Mouse (Mus musculus) kidney, embryonic 16.5 days (tissue): ENCODE measurements at regions not wholly inside any gene's neighbourhood (a gene's known extent, or its start where the extent isn't known, plus 50 kb on each side); places are given as distances from the start of the nearest gene placed in this dataset.

Experiments used
- ATAC-seq: fragments of 200-750 bp; cut with Nextera tagmentation; 2 replicates; pipeline ENCODE4 v1.8.0; 2017; ENCODE audit warnings: moderate TSS enrichment; ENCODE audit not compliant: low FRiP score, low TSS enrichment
- H3K27ac ChIP-seq: fragments of 300-500 bp; sonication (generic); 2 replicates; pipeline ENCODE4 v1.5.1; 2014; ENCODE audit warnings: low read length
- H3K27me3 ChIP-seq: fragments of 300-500 bp; sonication (generic); 2 replicates; pipeline ENCODE4 v1.6.1; 2014; ENCODE audit warnings: low read length, control low read depth, mixed read lengths; ENCODE audit not compliant: insufficient read depth
- H3K36me3 ChIP-seq: fragments of 300-500 bp; sonication (generic); 2 replicates; pipeline ENCODE4 v1.6.1; 2014; ENCODE audit warnings: low read length, control low read depth, mixed read lengths; ENCODE audit not compliant: insufficient read depth
- H3K4me1 ChIP-seq: fragments of 300-500 bp; sonication (generic); 2 replicates; pipeline ENCODE4 v1.6.1; 2014; ENCODE audit warnings: low read length, control low read depth, mixed read lengths; ENCODE audit not compliant: insufficient read depth
- H3K4me2 ChIP-seq: fragments of 300-500 bp; sonication (generic); replicated peaks from 2 replicates; pipeline ENCODE4 v1.6.1; 2014; ENCODE audit warnings: low read depth, low read length
- H3K4me3 ChIP-seq: fragments of 300-500 bp; sonication (generic); 2 replicates; pipeline ENCODE4 v1.5.1; 2014; ENCODE audit warnings: mild to moderate bottlenecking, low read length
- H3K9ac ChIP-seq: fragments of 300-500 bp; sonication (generic); replicated peaks from 2 replicates; pipeline ENCODE4 v1.6.1; 2014; ENCODE audit warnings: low read length
- H3K9me3 ChIP-seq: fragments of 300-500 bp; sonication (generic); 2 replicates; pipeline ENCODE4 v1.6.1; 2016; ENCODE audit warnings: low read length, control low read depth
- WGBS: fragments of 180-500 bp; shearing (Covaris S2); extraction: QIAGEN DNeasy Blood & Tissue Kit; methylation state at CpG from one replicate; pipeline ENCODE4 v1.1.7; 2014; 5-methylcytosine and 5-hydroxymethylcytosine counted together

- Histone ChIP-seq H3K4me2 (no peak overlapping the region), H3K4me3 (no peak overlapping the region), H3K9ac (no peak overlapping the region), H3K27ac (no peak overlapping the region), H3K36me3 (no peaks in the 10 kb centered on the region), H3K4me1 (peaks cover 15% of the 10 kb centered on the region), H3K9me3 (0 out of 2 replicates have a peak, but pooled peaks cover 4% of the 10 kb centered on the region), H3K27me3 (no peaks in the 10 kb centered on the region)
- ATAC-seq: no peak
- WGBS: 39% methylated on average over 3 of the region's 3 CpGs
Measured at GRCm38 (mm10) chr12:25250881-25251280, 153.9 kb upstream of the Id2 start.

- no peak overlapping the region for H3K9ac ChIP-seq
- H3K27me3 ChIP-seq: no peaks in the 10 kb centered on the region
- H3K9me3 ChIP-seq: 0 out of 2 replicates have a peak, but pooled peaks cover 4% of the 10 kb centered on the region
- no peaks in the 10 kb centered on the region for H3K36me3 ChIP-seq
- H3K4me1 ChIP-seq: peaks cover 22% of the 10 kb centered on the region
- ATAC-seq: no peak
- no peak overlapping the region for H3K4me3 ChIP-seq
- H3K4me2 ChIP-seq: 0 out of 2 replicates have a peak overlapping the region, but pooled peaks have one; percentile 9
- 65% methylated on average over 13 of the region's 13 CpGs for WGBS
- H3K27ac ChIP-seq: 0 out of 2 replicates have a peak overlapping the region, but pooled peaks have one; percentile 3
Measured at GRCm38 (mm10) chr12:25248681-25249366, 151.9 kb upstream of the Id2 start.

GRCm38 (mm10) chr12:25246566-25246965, 149.6 kb upstream of the Id2 start:
- no peak overlapping the region for H3K27ac ChIP-seq
- no peak for ATAC-seq
- H3K27me3 ChIP-seq: no peaks in the 10 kb centered on the region
- peaks cover 22% of the 10 kb centered on the region for H3K4me1 ChIP-seq
- WGBS: 89% methylated on average over 7 of the region's 7 CpGs
- no peaks in the 10 kb centered on the region for H3K36me3 ChIP-seq
- H3K9ac ChIP-seq: no peak overlapping the region
- no peak overlapping the region for H3K4me3 ChIP-seq
- H3K4me2 ChIP-seq: no peak overlapping the region
- H3K9me3 ChIP-seq: no peaks in the 10 kb centered on the region

GRCm38 (mm10) chr12:25245661-25246060, 148.7 kb upstream of the Id2 start:
- Histone ChIP-seq H3K27me3 (no peaks in the 10 kb centered on the region), H3K9me3 (no peaks in the 10 kb centered on the region), H3K4me3 (no peak overlapping the region), H3K9ac (no peak overlapping the region; the same call in 1 of the 2 replicates), H3K36me3 (no peaks in the 10 kb centered on the region), H3K4me1 (peaks cover 22% of the 10 kb centered on the region), H3K27ac (peak overlapping the region; percentile 78), H3K4me2 (no peak overlapping the region)
- ATAC-seq: no peak
- 60% methylated on average over 5 of the region's 5 CpGs for WGBS

- no peak overlapping the region; the same call in 1 of the 2 replicates for H3K9ac ChIP-seq
- H3K36me3 ChIP-seq: no peaks in the 10 kb centered on the region
- H3K9me3 ChIP-seq: no peaks in the 10 kb centered on the region
- ATAC-seq: no peak
- H3K27ac ChIP-seq: peak overlapping the region; percentile 78
- no peak overlapping the region for H3K4me3 ChIP-seq
- H3K27me3 ChIP-seq: no peaks in the 10 kb centered on the region
- WGBS: 76% methylated on average over 5 of the region's 5 CpGs
- H3K4me2 ChIP-seq: no peak overlapping the region
- H3K4me1 ChIP-seq: peaks cover 22% of the 10 kb centered on the region
Measured at GRCm38 (mm10) chr12:25245251-25245650, 148.3 kb upstream of the Id2 start.

GRCm38 (mm10) chr12:25244666-25245065, 147.7 kb upstream of the Id2 start:
- H3K9ac ChIP-seq: no peak overlapping the region
- H3K27me3 ChIP-seq: no peaks in the 10 kb centered on the region
- 91% methylated on average over 1 of the region's 1 CpGs for WGBS
- H3K9me3 ChIP-seq: no peaks in the 10 kb centered on the region
- H3K4me2 ChIP-seq: no peak overlapping the region
- peaks cover 27% of the 10 kb centered on the region for H3K4me1 ChIP-seq
- no peaks in the 10 kb centered on the region for H3K36me3 ChIP-seq
- ATAC-seq: no peak
- H3K4me3 ChIP-seq: no peak overlapping the region
- H3K27ac ChIP-seq: 0 out of 2 replicates have a peak overlapping the region, but pooled peaks have one; percentile 23

- H3K9me3 ChIP-seq: no peaks in the 10 kb centered on the region
- 60% methylated on average over 1 of the region's 1 CpGs for WGBS
- H3K4me1 ChIP-seq: peaks cover 20% of the 10 kb centered on the region
- H3K36me3 ChIP-seq: no peaks in the 10 kb centered on the region
- H3K4me2 ChIP-seq: no peak overlapping the region
- H3K27ac ChIP-seq: no peak overlapping the region
- H3K27me3 ChIP-seq: no peaks in the 10 kb centered on the region
- H3K4me3 ChIP-seq: no peak overlapping the region
- H3K9ac ChIP-seq: no peak overlapping the region
- no peak for ATAC-seq
Measured at GRCm38 (mm10) chr12:25243901-25244300, 147.0 kb upstream of the Id2 start.

GRCm38 (mm10) chr12:25242369-25242768, 145.4 kb upstream of the Id2 start:
- no peaks in the 10 kb centered on the region for H3K27me3 ChIP-seq
- H3K4me3 ChIP-seq: no peak overlapping the region
- H3K4me1 ChIP-seq: peaks cover 14% of the 10 kb centered on the region
- no peaks in the 10 kb centered on the region for H3K36me3 ChIP-seq
- H3K27ac ChIP-seq: no peak overlapping the region
- no peak for ATAC-seq
- no peak overlapping the region for H3K4me2 ChIP-seq
- no peak overlapping the region for H3K9ac ChIP-seq
- H3K9me3 ChIP-seq: no peaks in the 10 kb centered on the region
- 58% methylated on average over 3 of the region's 3 CpGs for WGBS

GRCm38 (mm10) chr12:25241675-25242074, 144.7 kb upstream of the Id2 start:
- WGBS: 85% methylated on average over 3 of the region's 3 CpGs
- no peak for ATAC-seq

GRCm38 (mm10) chr12:25240796-25241195, 143.9 kb upstream of the Id2 start:
- Histone ChIP-seq H3K4me2 (no peak overlapping the region), H3K27ac (no peak overlapping the region), H3K9me3 (no peaks in the 10 kb centered on the region), H3K4me3 (no peak overlapping the region), H3K36me3 (no peaks in the 10 kb centered on the region), H3K27me3 (no peaks in the 10 kb centered on the region), H3K4me1 (peaks cover 11% of the 10 kb centered on the region), H3K9ac (0 out of 2 replicates have a peak overlapping the region, but pooled peaks have one; percentile 20)
- 53% methylated on average over 3 of the region's 3 CpGs for WGBS
- no peak for ATAC-seq

More at GRCm38 (mm10) chr12:25241675-25242074, 144.7 kb upstream of the Id2 start:
- Histone ChIP-seq H3K27me3 (no peaks in the 10 kb centered on the region), H3K4me2 (no peak overlapping the region), H3K36me3 (no peaks in the 10 kb centered on the region), H3K9ac (no peak overlapping the region), H3K27ac (no peak overlapping the region), H3K9me3 (no peaks in the 10 kb centered on the region), H3K4me1 (peaks cover 14% of the 10 kb centered on the region), H3K4me3 (no peak overlapping the region)
